Mouse (Mus musculus): ENCODE data around the gene Cnot11. TPM values are rescaled to one million over a fixed set of nuclear protein-coding genes. Genes with fewer than 3 reads are reported as not detected.
A peak's percentile ranks its signal among the peaks of the same experiment; 100 is the strongest.

The Cnot11 gene
- polyA plus RNA-seq, 1 experiment from 2014 or later: 19.8 TPM

- ATAC-seq (no peak), DNase-seq (ENCODE audit: low spot score) (no peak)
Measured at GRCm38 (mm10) chr1:39528319-39528718, 6.5 kb upstream of the Cnot11 start.

DNA sequence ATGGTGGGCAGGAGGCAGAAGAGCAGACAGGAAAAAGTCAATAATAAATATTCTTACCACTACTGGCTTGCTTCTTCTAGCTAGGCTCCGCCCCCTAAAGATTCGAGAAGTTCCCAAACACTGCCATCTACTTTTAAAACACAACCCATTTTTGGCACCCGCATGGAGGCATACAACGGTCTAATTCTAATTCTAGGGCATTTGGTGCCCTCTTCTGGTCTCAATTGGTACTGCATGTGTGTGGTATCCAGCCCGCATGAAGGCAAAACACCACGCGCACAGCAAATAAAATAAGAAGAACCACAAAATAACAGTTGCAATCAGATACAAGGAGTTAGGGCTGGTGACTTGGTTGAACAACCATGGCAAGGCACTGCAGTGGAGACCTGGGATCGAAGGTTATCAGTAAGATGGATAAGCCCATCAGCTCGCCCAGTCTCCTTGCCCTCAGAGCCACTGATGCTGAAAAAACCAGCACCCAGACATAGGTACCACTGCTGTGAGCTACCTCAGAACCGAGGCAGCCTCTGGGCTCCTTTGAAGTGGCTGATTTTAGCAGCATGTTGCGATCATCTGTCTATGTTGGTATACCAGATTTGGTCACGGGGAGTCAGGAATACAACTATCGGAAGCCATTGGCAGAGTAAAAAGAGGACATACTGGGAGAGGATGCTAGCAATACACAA, 4.4 kb upstream of the Cnot11 start:
- Histone ChIP-seq H3K27ac (ENCODE audit: low read depth, low read length) (no peak overlapping the region), H3K4me2 (ENCODE audit: low read length) (no peak overlapping the region), H3K27me3 (replicated peaks; ENCODE audit: control insufficient read depth, insufficient read depth, low read length) (no peaks in the 10 kb centered on the region), H3K4me3 (ENCODE audit: low read depth, low read length) (no peak overlapping the region), H3K9me3 (replicated peaks; ENCODE audit: control insufficient read depth, low read length) (no peaks in the 10 kb centered on the region), H3K36me3 (ENCODE audit: control insufficient read depth, insufficient read depth, low read length) (no peaks in the 10 kb centered on the region), H3K9ac (ENCODE audit: low read length) (no peak overlapping the region), H3K4me1 (ENCODE audit: control insufficient read depth, insufficient read depth, low read length) (no peaks in the 10 kb centered on the region)
- WGBS: 33% methylated on average over 13 of the region's 13 CpGs
- ATAC-seq: peak; percentile 30; the same call in 1 of the 2 replicates
- DNase-seq (ENCODE audit: low spot score): peak; percentile 88

More at GRCm38 (mm10) chr1:39528319-39528718, 6.5 kb upstream of the Cnot11 start:
- H3K4me2 ChIP-seq (ENCODE audit: low read length): no peak overlapping the region
- no peak overlapping the region for H3K9ac ChIP-seq (ENCODE audit: low read length)
- H3K9me3 ChIP-seq (replicated peaks; ENCODE audit: control insufficient read depth, low read length): no peaks in the 10 kb centered on the region
- H3K4me1 ChIP-seq (ENCODE audit: control insufficient read depth, insufficient read depth, low read length): no peaks in the 10 kb centered on the region
- H3K27ac ChIP-seq (ENCODE audit: low read depth, low read length): no peak overlapping the region
- no peaks in the 10 kb centered on the region for H3K36me3 ChIP-seq (ENCODE audit: control insufficient read depth, insufficient read depth, low read length)
- 18% methylated on average over 6 of the region's 6 CpGs for WGBS
- no peak overlapping the region for H3K4me3 ChIP-seq (ENCODE audit: low read depth, low read length)
- H3K27me3 ChIP-seq (replicated peaks; ENCODE audit: control insufficient read depth, insufficient read depth, low read length): no peaks in the 10 kb centered on the region

DNA sequence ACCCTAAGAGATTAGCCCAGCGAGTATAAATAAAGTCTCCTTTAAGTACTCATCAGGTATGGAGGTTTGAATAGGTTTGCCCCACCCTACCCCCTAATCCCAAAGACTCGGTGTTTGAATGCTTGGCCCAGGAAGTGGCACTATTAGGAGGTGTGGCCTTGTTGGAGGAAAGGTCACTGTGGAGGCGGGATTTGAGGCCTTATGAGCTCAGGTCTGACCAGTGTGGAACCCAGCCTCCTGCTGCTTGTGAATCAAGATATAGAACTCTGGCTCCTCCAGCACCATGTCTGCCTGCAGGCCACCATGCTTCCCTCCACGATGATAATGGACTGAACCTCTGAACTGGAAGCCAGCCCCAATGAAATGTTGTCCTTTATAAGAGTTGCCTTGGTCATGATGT, 3.8 kb upstream of the Cnot11 start:
- no peak for DNase-seq (ENCODE audit: low spot score)
- Histone ChIP-seq H3K4me3 (ENCODE audit: low read depth, low read length) (no peak overlapping the region), H3K4me2 (ENCODE audit: low read length) (no peak overlapping the region), H3K27me3 (replicated peaks; ENCODE audit: control insufficient read depth, insufficient read depth, low read length) (no peaks in the 10 kb centered on the region), H3K9me3 (replicated peaks; ENCODE audit: control insufficient read depth, low read length) (no peaks in the 10 kb centered on the region), H3K27ac (ENCODE audit: low read depth, low read length) (no peak overlapping the region), H3K4me1 (ENCODE audit: control insufficient read depth, insufficient read depth, low read length) (no peaks in the 10 kb centered on the region), H3K36me3 (ENCODE audit: control insufficient read depth, insufficient read depth, low read length) (no peaks in the 10 kb centered on the region), H3K9ac (ENCODE audit: low read length) (no peak overlapping the region)
- no peak for ATAC-seq
- 61% methylated on average over 4 of the region's 4 CpGs for WGBS

GRCm38 (mm10) chr1:39533917-39534316, 875 bp upstream of the Cnot11 start:
- Histone ChIP-seq H3K9ac (ENCODE audit: low read length) (no peak overlapping the region), H3K9me3 (replicated peaks; ENCODE audit: control insufficient read depth, low read length) (no peaks in the 10 kb centered on the region), H3K27me3 (replicated peaks; ENCODE audit: control insufficient read depth, insufficient read depth, low read length) (no peaks in the 10 kb centered on the region), H3K36me3 (ENCODE audit: control insufficient read depth, insufficient read depth, low read length) (peaks cover 9% of the 10 kb centered on the region), H3K27ac (ENCODE audit: low read depth, low read length) (no peak overlapping the region), H3K4me1 (ENCODE audit: control insufficient read depth, insufficient read depth, low read length) (peaks cover 11% of the 10 kb centered on the region), H3K4me3 (ENCODE audit: low read depth, low read length) (no peak overlapping the region), H3K4me2 (ENCODE audit: low read length) (no peak overlapping the region)
- 21% methylated on average over 3 of the region's 3 CpGs for WGBS
- ATAC-seq: no peak
- no peak for DNase-seq (ENCODE audit: low spot score)

- ATAC-seq (peak; percentile 95), DNase-seq (ENCODE audit: low spot score) (peak; percentile 98)
- no peaks in the 10 kb centered on the region for H3K27me3 ChIP-seq (replicated peaks; ENCODE audit: control insufficient read depth, insufficient read depth, low read length)
- peaks cover 11% of the 10 kb centered on the region for H3K4me1 ChIP-seq (ENCODE audit: control insufficient read depth, insufficient read depth, low read length)
- peak overlapping the region; percentile 91 for H3K27ac ChIP-seq (ENCODE audit: low read depth, low read length)
- peak overlapping the region; percentile 89 for H3K9ac ChIP-seq (ENCODE audit: low read length)
- H3K4me2 ChIP-seq (ENCODE audit: low read length): peak overlapping the region; percentile 85
- peak overlapping the region; percentile 93 for H3K4me3 ChIP-seq (ENCODE audit: low read depth, low read length)
- peaks cover 25% of the 10 kb centered on the region for H3K36me3 ChIP-seq (ENCODE audit: control insufficient read depth, insufficient read depth, low read length)
- under 1% methylated on average over 97 of the region's 100 CpGs for WGBS
- 0 out of 2 replicates have a peak, but pooled peaks cover 7% of the 10 kb centered on the region for H3K9me3 ChIP-seq (replicated peaks; ENCODE audit: control insufficient read depth, low read length)
Measured at GRCm38 (mm10) chr1:39535515-39536311, 921 bp downstream of the Cnot11 start.

DNA sequence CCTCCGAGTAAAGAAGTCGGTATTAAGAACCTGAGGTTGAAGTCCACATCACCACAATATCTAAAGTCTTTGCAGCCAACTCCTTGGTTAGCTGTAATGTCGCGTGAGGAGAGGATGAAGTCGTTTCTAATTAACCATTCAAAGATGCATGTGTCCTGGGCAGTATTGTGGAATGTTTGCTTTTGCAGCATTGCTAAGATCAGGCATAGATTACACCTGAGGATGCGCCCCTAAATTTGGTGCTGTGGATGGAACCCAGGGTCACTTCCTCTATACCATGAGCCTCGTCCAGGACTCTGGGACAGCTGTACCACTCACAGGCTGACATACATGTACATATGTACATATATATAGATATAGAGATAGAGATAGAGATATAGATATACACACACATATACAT, 1.9 kb downstream of the Cnot11 start:
- Histone ChIP-seq H3K27ac (ENCODE audit: low read depth, low read length) (no peak overlapping the region), H3K4me1 (ENCODE audit: control insufficient read depth, insufficient read depth, low read length) (peaks cover 11% of the 10 kb centered on the region), H3K4me3 (ENCODE audit: low read depth, low read length) (peak overlapping the region; percentile 93), H3K4me2 (ENCODE audit: low read length) (peak overlapping the region; percentile 85), H3K9ac (ENCODE audit: low read length) (peak overlapping the region; percentile 89), H3K27me3 (replicated peaks; ENCODE audit: control insufficient read depth, insufficient read depth, low read length) (no peaks in the 10 kb centered on the region), H3K36me3 (ENCODE audit: control insufficient read depth, insufficient read depth, low read length) (peaks cover 30% of the 10 kb centered on the region), H3K9me3 (replicated peaks; ENCODE audit: control insufficient read depth, low read length) (0 out of 2 replicates have a peak, but pooled peaks cover 7% of the 10 kb centered on the region)
- ATAC-seq: no peak
- DNase-seq (ENCODE audit: low spot score): no peak
- 36% methylated on average over 7 of the region's 7 CpGs for WGBS

GRCm38 (mm10) chr1:39537631-39538380, 3.0 kb downstream of the Cnot11 start:
- Histone ChIP-seq H3K27ac (ENCODE audit: low read depth, low read length) (no peak overlapping the region), H3K4me3 (ENCODE audit: low read depth, low read length) (no peak overlapping the region), H3K4me2 (ENCODE audit: low read length) (no peak overlapping the region), H3K9ac (ENCODE audit: low read length) (no peak overlapping the region), H3K36me3 (ENCODE audit: control insufficient read depth, insufficient read depth, low read length) (peaks cover 36% of the 10 kb centered on the region), H3K27me3 (replicated peaks; ENCODE audit: control insufficient read depth, insufficient read depth, low read length) (no peaks in the 10 kb centered on the region), H3K4me1 (ENCODE audit: control insufficient read depth, insufficient read depth, low read length) (peaks cover 11% of the 10 kb centered on the region), H3K9me3 (replicated peaks; ENCODE audit: control insufficient read depth, low read length) (0 out of 2 replicates have a peak, but pooled peaks cover 7% of the 10 kb centered on the region)
- ATAC-seq (no peak), DNase-seq (ENCODE audit: low spot score) (no peak)
- 88% methylated on average over 10 of the region's 10 CpGs for WGBS

DNA sequence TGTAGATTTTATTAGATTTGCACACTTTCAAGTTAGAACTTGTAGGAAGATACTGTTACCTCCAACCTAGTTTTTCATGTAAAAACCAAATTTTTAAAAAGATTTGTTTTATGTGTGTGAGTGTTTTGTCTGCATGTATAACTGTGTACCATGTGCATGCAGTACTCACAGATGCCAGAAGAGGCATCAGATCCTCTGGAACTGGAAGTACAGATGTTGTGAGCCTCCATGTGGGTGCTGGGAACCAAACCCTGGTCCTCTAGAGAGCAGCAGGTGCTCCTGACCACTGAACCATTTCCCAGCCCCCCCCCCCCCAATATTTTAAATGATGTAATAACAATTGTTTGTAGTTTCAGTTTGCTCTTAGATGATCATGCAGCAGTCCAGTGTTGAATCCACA, 5.8 kb downstream of the Cnot11 start:
- no peak for ATAC-seq
- H3K4me1 ChIP-seq (ENCODE audit: control insufficient read depth, insufficient read depth, low read length): peaks cover 11% of the 10 kb centered on the region
- no peaks in the 10 kb centered on the region for H3K27me3 ChIP-seq (replicated peaks; ENCODE audit: control insufficient read depth, insufficient read depth, low read length)
- H3K4me3 ChIP-seq (ENCODE audit: low read depth, low read length): no peak overlapping the region
- 0 out of 2 replicates have a peak, but pooled peaks cover 7% of the 10 kb centered on the region for H3K9me3 ChIP-seq (replicated peaks; ENCODE audit: control insufficient read depth, low read length)
- peaks cover 61% of the 10 kb centered on the region for H3K36me3 ChIP-seq (ENCODE audit: control insufficient read depth, insufficient read depth, low read length)
- DNase-seq (ENCODE audit: low spot score): no peak
- no peak overlapping the region for H3K4me2 ChIP-seq (ENCODE audit: low read length)
- no peak overlapping the region for H3K27ac ChIP-seq (ENCODE audit: low read depth, low read length)
- H3K9ac ChIP-seq (ENCODE audit: low read length): no peak overlapping the region

Data from forebrain, embryonic 14.5 days (tissue).